Mouse (Mus musculus) naive thymus-derived CD4-positive, alpha-beta T cell, adult 5 months (primary cell): Measurements from ENCODE around the gene Rnf168. TPM values are rescaled to one million over a fixed set of nuclear protein-coding genes. Genes with fewer than 3 reads are reported as not detected.

Experiments
- polyA plus RNA-seq: library from polyadenylated mRNA; unstranded; fragments of 100-300 nt; shearing (Covaris generic); gene quantifications from one replicate; pipeline ENCODE4 v1.2.1, GENCODE M21; 2017

The Rnf168 gene
- polyA plus RNA-seq, result 23.1 TPM

DNA sequence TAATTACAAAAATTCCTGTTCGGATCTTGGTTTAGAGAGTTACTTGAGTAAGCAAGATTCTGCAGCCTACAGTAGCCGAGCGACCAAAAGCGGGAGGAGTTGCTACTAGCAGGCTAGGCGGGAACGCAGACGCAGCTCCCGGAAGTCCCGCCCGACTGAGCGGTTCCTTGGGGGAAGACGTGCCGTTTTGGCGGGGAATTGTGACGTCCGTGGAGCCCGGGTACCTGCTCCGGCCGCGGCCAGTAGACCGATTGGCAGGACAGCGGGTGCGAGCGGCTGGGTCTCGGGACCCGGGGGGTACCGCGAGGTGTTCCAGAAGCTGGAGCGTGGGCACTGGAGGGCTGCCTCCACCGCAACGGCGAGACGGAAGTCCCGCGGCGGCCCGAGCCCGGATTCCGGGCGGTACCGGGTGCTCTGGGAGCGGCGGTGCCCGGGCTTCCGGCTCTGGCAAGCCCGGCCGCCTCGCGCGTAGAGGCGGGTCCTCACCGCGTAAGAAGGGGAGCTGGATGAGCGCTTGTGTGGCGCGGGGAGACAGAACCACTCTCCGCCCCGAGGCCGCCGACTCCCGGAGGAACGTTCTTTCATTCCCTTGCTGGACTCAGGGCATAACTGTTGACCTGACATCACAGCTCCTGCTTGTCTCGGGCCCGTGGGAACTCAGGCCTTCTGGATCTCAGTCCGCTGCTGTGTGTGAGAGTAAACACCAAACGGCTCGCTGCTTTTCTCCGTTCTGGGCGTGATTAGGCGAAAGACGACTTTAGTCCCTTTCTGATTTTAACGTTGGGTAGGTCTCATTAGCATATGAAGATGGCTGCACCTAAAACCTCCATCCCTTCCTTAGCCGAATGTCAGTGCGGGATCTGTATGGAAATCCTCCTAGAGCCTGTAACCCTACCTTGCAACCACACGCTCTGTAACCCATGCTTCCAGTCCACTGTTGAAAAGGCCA lies at the start of gene Rnf168:
Rnf168 (plus strand) TSS at position 152 of the 949 bp plus-strand sequence.

DNA sequence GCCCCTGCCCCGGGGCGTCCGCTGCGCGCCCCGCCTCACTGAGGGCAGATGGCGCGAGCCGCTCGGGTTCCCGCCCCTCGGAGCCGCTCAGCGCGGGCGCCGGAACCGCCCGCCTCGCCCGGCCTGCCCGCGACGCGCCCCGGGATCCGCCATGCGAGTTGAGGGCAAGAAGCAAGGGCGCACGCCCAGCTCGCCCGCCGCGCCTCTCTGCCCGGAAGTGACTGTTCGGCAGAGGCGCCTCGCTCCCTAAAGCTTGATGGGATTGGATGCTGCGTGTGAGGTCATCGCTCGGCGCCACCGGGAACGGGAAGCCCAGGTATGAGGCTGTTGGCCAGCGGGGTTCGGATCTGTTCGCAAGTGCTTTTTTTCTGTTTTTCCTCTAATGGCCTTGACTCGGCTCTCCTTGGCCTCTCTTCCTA lies 30.3 kb upstream of the Rnf168 start, which contains the start of the genes Fbxo45 and Wdr53:
Fbxo45 (minus strand) TSS at position 207 of the 419 bp plus-strand sequence.
Wdr53 (plus strand) TSS at position 276 of the 419 bp plus-strand sequence.

DNA sequence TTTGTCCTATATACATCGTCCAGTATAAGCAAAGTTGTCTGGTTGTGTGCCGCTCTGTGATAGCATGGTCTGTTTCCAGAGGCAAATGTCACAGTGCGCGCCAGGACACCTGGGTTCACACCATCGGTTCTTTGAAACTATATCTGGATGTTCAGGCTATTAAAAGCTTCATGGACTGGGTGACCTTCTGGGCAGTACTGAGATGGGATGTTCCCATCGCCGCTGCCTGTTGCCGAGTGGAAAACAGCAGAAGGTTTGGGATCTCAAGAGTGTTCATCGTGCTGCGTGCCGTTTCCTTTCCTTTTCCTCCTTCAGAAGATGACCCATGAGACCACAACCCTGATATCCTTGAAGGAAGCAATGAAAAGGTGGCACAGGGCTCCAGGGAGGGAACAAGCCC lies 6.0 kb upstream of the Rnf168 start, which contains the start of gene Smco1:
Smco1 (plus strand) TSS at position 178 of the 400 bp plus-strand sequence.

GRCm38 (mm10) chr16:32332040-32332555 lies 54.8 kb downstream of the Rnf168 start, which contains the start of gene Ubxn7:
Ubxn7 (plus strand) TSS chr16:32332257.

Other genes starting within 250 kb of the Rnf168 start
- 154 TPM for gene Pak2, start 198.1 kb upstream of the Rnf168 start, polyA plus RNA-seq
- gene Pigx, start 177.7 kb upstream of the Rnf168 start, polyA plus RNA-seq, result 71.9 TPM
- gene Cep19, start 177.7 kb upstream of the Rnf168 start, polyA plus RNA-seq, result 3.3 TPM
- 43.1 TPM for gene Nrros, start 111.9 kb upstream of the Rnf168 start, polyA plus RNA-seq
- not detected for gene Bex6, start 97.6 kb upstream of the Rnf168 start, polyA plus RNA-seq
- gene Fbxo45, start 30.3 kb upstream of the Rnf168 start, polyA plus RNA-seq, result 11.6 TPM
- gene Wdr53, start 30.2 kb upstream of the Rnf168 start, polyA plus RNA-seq, result 10.5 TPM
- gene Smco1, start 6.0 kb upstream of the Rnf168 start, polyA plus RNA-seq, result not detected
- gene Ubxn7, start 54.8 kb downstream of the Rnf168 start, polyA plus RNA-seq, result 56.0 TPM
- not detected for gene Tm4sf19, start 123.0 kb downstream of the Rnf168 start, polyA plus RNA-seq
- 1.1 TPM for gene Tctex1d2, start 142.2 kb downstream of the Rnf168 start, polyA plus RNA-seq
- gene Pcyt1a, start 153.5 kb downstream of the Rnf168 start, polyA plus RNA-seq, result 9.8 TPM
- not detected for gene Slc51a, start 210.4 kb downstream of the Rnf168 start, polyA plus RNA-seq
- not detected for gene Zdhhc19, start 218.8 kb downstream of the Rnf168 start, polyA plus RNA-seq